Mouse (Mus musculus): ENCODE data around the gene Golga4. TPM values are rescaled to one million over a fixed set of nuclear protein-coding genes. Genes with fewer than 3 reads are reported as not detected.
A peak's percentile ranks its signal among the peaks of the same experiment; 100 is the strongest.

The Golga4 gene
- total RNA-seq, 2 experiments from 2014 or later: 40.8 to 68.4 TPM

DNA sequence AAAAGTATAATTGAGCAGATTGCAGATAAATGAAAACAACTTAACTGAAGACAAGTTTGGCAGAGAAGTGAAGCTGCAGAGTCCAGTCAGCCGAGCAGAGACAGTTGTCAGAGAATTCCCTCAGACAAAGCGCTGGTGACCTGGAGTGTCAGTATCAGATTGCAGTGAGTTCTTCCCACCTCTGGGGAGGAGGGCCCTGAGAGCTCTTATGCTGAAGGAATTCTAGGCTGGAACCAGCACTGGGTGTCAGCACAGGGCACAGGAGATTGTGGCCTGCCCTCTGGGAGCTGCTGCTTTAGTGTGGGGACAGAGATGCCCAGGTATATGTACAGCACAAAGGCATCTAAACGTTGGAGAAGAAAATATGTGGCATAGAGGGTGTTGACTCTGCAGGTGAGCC is 14.8 kb downstream of the Golga4 start:
- no peak for ATAC-seq (replicated peaks; ENCODE audit: poor library complexity)

GRCm38 (mm10) chr9:118521659-118522058 is 15.6 kb downstream of the Golga4 start:
- ATAC-seq (replicated peaks; ENCODE audit: poor library complexity): no peak

DNA sequence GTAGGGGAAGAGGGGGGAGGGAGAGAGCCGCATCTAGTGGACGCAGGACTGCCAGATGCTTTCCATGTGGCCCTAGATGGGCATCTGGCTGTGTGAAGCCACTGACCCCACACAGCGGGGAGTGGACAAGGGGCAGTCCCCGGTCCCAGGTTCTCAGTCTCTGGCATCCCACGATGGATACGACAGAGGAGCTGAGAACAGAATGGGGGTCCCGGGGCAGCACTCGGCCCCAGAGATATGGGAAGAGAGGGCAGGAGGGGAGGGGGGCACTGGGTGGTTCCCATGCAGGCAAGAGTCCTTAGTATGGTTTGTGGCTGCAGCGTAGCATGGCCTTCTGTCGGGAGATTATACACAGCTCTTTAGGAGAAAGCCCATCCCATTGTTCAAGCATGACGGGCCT is 17.7 kb downstream of the Golga4 start:
- ATAC-seq (replicated peaks; ENCODE audit: poor library complexity): no peak

DNA sequence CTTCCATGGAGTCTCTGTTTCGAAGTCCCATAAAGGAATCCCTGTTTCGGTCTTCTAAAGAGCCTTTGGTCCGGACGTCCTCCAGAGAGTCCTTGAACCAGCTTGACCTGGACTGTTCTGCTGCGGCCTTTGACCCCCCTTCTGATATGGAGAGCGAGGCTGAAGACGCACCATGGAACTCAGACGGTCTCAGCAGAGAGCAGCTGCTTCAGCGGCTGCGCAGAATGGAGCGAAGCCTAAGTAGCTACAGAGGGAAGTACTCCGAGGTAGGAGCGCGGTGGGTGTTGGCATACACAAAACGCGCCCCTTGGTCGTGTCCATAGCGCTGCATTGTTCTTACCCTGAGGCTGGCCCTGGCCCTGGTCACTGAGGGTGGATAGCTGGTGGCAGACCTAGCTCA is 21.0 kb downstream of the Golga4 start:
- no peak for ATAC-seq (replicated peaks; ENCODE audit: poor library complexity)

- no peak for ATAC-seq (replicated peaks; ENCODE audit: poor library complexity)
These were observed 23.7 kb downstream of the Golga4 start for GRCm38 (mm10) chr9:118529783-118530182.

DNA sequence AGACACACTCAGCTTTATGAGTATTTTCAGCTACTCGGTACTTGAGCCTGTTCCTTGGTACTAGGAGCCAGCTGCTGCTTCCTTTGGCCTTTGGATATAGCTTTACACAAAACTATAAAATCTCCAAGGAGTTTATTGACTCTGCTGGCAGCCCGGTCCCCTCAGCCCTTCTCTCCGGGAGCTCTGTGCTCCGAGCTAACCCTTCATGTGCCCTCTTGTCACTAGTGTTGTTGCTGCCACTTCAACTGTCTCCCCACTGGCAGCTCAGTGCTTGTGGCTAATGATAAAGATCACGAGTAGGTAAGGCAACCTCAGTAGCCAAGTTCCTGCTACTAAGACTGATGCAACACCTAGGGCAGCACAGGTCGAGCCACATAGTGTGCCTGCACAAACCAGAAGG is 24.6 kb downstream of the Golga4 start:
- no peak for ATAC-seq (replicated peaks; ENCODE audit: poor library complexity)

DNA sequence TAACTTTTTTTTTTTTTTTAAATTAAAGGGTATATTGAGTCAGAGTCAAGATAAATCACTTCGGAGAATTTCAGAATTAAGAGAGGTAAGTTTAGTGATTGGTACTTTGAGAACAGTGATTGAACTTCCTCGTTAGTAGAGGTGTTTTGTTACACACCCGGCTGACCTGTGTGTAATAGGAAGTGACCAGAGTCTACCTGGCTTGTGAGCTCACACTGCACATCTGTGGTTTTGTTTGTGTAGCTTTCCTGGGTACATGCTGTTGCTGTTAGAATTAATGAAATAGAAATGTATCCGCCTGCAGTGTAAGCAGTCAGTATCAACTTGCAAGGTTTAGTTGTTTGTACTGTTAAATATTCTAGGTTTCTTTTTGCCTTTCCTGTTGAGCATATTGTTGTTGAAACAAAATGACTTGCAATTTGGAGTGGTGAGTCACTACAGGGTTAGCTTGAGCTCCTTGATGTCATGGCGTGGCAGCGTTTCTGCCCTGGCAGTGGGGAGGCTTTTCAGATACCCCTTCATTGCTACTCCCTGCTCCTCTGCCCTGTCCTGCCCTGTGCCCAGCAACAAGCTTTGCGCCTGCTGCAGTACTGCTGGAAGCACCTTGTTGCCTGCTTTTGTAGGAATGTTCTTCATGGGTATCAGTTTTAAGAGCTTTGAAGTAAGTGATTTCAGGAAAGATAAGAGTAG is 26.6 kb downstream of the Golga4 start:
- ATAC-seq (replicated peaks; ENCODE audit: poor library complexity): no peak

- ATAC-seq (replicated peaks; ENCODE audit: poor library complexity): peak; percentile 58; the same call in 1 of the 2 replicates
These were observed 30.9 kb downstream of the Golga4 start for GRCm38 (mm10) chr9:118536946-118537345.

GRCm38 (mm10) chr9:118537463-118538339 is 31.6 kb downstream of the Golga4 start:
- no peak for ATAC-seq (replicated peaks; ENCODE audit: poor library complexity)

- ATAC-seq (replicated peaks; ENCODE audit: poor library complexity): no peak
These were observed 35.8 kb downstream of the Golga4 start for GRCm38 (mm10) chr9:118541851-118542250.

- no peak for ATAC-seq (replicated peaks; ENCODE audit: poor library complexity)
These were observed 39.1 kb downstream of the Golga4 start for GRCm38 (mm10) chr9:118545146-118545545.

- ATAC-seq (replicated peaks; ENCODE audit: poor library complexity): no peak
These were observed 42.6 kb downstream of the Golga4 start for GRCm38 (mm10) chr9:118548651-118549050.

GRCm38 (mm10) chr9:118556951-118557780 is 51.1 kb downstream of the Golga4 start:
- ATAC-seq (replicated peaks; ENCODE audit: poor library complexity): no peak

DNA sequence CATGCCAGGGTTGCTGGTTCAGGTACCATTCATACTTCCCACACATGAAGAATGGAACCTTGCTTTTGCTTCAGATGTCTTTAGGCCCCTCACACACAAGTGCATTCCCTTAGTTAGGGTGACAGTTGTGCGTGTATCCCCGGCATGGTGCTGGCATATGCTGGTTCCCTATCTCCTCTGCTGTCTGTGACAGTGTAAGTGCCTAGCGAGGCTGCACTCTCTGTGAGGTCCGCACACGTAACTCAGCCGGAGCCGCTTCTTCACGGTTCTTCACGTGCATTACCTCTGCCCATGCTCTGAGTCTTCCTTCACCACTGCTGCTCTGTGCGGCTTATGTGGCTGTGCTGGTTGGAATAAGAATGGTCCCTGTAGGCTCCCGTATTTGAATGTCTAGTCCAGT is 57.3 kb downstream of the Golga4 start:
- ATAC-seq (replicated peaks; ENCODE audit: poor library complexity): no peak

- no peak for ATAC-seq (replicated peaks; ENCODE audit: poor library complexity)
These were observed 57.8 kb downstream of the Golga4 start for GRCm38 (mm10) chr9:118563866-118564265.

GRCm38 (mm10) chr9:118564696-118565095 is 58.6 kb downstream of the Golga4 start:
- ATAC-seq (replicated peaks; ENCODE audit: poor library complexity): no peak

GRCm38 (mm10) chr9:118569328-118569727 is 63.3 kb downstream of the Golga4 start:
- no peak for ATAC-seq (replicated peaks; ENCODE audit: poor library complexity)

DNA sequence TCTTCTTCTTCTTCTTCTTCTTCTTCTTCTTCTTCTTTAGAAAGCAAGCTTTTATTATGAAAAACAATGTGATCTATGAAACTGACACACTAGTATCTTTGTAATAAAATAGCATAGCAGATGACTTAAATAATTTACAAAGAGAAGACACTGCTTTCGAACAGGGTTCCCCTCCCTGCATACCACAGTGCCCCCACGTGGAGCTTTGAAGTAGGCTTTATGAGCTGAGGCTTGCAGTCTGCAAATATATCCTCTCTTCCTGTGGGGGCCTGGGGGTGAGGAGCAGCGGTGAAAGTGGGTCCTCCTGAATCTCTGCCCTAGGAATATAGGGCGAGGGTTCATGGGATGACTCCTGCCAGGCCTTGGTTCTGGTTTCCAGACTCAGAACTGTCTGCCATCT is 64.8 kb downstream of the Golga4 start:
- no peak for ATAC-seq (replicated peaks; ENCODE audit: poor library complexity)

- no peak for ATAC-seq (replicated peaks; ENCODE audit: poor library complexity)
These were observed 65.6 kb downstream of the Golga4 start for GRCm38 (mm10) chr9:118571701-118572100.

GRCm38 (mm10) chr9:118574911-118575310 is 68.8 kb downstream of the Golga4 start:
- no peak for ATAC-seq (replicated peaks; ENCODE audit: poor library complexity)

DNA sequence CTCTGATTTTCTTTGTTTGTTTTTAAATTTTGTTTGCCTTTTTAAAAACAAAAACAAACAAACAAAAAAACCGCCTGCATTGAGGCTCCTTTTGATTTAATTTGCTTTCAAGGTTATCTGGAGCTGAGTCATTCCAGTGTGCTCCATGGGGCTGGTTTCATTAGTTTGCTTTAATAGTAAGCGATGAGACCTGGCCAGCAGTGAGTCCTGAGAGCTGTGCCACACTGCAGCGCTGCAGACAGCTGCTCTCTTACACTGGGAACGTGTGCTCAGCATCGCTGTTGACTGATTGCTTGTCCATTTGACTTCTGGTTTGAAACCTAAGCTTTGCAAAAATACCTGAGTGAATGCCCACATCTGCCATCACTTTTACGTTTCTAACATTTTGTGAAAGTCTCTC is 74.3 kb downstream of the Golga4 start:
- ATAC-seq (replicated peaks; ENCODE audit: poor library complexity): no peak
